Mouse (Mus musculus): ENCODE measurements at regions not wholly inside any gene's neighbourhood (a gene's known extent, or its start where the extent isn't known, plus 50 kb on each side); places are given as distances from the start of the nearest gene placed in this dataset.
"Not testable (repeated sequence)": the region's sequence is repeated elsewhere in the genome, so short reads cannot be mapped to it uniquely, and the experiment has no call there.

- no peak for DNase-seq (ENCODE audit: low spot score in 2 of 2)
These were observed 52.3 kb upstream of the Gpd2 start for GRCm38 (mm10) chr2:57185151-57185550.

DNA sequence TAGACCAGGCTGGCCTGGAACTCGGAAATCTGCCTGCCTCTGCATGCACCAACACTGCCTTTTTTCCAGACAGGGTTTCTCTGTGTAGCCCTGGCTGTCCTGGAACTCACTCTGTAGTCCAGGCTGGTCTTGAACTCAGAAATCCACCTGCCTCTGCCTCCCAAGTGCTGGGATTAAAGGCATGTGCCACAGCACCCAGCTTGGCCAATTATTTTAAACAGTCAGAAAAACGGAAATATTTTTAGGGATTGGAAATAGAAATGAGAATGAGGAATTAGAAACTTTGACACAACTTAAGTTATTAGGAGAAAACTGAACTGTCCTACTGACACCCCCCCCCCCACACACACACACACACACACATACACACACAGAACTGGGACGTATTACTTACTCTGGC, 54.3 kb upstream of the Gpd2 start:
- DNase-seq (ENCODE audit: low spot score in 2 of 2): not testable (repeated sequence)

DNA sequence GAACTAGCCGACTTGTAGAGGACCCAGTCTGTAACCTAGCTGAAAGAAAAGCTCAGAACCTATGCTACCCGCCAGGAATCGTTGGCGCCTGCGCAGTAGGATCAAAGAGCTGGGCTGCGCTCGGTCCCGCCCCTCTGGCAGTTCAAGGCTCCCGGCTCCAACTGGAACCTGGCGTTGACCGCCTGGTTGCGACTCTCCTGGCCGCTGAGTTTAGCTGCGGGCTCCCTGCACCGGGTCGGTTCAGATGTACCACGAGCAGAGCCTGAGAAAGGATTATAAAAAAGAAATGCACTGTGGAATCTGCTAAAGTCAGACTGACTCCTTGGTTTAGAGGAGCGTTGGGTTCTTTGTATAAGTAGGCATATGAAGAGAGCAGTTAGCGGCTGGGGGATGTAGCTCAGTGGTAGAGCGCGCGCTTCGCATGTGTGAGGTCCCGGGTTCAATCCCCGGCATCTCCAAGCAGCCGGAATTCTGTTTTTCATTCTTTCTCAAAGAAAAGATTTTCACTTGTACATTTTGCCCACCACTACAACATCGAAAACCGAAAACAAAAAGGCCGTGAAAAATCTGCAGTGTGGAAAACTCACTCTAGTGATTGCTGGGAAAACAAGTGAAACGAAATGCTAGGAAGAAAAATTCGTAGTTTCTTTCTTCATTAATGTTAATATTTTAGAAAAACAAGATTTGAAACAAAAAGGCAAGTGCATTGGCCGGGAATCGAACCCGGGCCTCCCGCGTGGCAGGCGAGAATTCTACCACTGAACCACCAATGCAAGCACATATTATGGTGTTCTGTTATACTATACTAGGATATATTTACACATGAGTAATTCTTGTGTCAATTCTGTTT, 55.5 kb upstream of the Gpd2 start:
- DNase-seq (ENCODE audit: low spot score in 2 of 2): peak; percentile 93 to 96

DNA sequence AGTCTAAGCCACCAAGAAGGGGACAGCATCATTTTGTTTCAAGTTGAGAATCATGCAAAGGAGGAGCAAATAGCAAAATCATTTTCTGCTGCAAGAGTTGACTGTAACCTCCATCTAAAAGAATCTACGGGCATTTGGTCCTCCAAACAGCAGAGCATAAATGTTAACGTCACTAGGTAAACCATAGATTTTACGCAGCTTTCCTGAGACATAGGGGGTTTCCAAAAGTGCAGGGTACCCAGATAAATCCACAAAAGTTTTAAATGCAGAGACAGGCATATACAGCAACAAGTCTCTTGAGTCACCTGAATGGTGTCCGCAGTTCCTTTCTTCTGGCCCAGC, 56.1 kb upstream of the Gpd2 start:
- DNase-seq (ENCODE audit: low spot score in 2 of 2): no peak

DNA sequence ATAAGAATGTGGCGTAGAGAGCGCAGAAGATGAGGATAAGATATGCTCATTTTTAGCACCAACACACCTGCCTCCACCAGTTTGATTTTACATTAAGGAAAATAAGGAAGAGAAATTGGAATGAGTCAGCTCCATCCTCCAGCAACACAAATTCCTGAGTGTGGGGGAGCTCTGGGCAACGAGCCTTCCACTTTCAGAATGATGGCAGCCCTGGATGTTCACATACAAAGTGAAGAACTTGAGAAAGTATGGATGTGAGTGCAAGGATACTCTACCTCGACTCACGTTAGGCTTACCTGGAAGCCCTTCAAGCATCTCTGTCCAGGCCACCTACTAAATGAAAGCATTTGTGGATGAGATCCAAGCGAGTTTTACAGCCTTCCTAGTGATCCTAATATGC, 54.3 kb upstream of the Nr4a2 start:
- no peak for DNase-seq (ENCODE audit: low spot score in 2 of 2)

- no peak for DNase-seq (ENCODE audit: low spot score in 2 of 2)
These were observed 52.7 kb upstream of the Nr4a2 start for GRCm38 (mm10) chr2:57176547-57176946.

DNA sequence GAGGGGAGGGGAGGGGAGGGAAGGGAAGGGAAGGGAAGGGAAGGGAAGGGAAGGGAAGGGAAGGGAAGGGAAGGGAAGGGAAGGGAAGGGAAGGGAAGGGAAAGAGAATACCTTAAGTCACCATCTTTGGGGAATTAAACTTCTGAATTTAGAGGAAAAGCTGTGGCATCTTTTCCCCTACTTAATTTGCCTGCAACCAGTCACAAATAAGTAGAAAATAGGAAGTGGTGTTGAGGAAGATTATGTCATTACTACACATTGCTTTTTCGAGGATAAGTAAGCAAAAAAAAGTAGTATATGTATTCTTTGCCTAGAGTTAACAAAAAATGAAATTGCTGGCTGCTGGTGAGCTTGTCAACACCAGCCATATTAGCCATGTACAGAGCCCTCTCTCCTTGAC, 51.4 kb upstream of the Nr4a2 start:
- DNase-seq (ENCODE audit: low spot score in 2 of 2): no peak

Measured in layer of hippocampus, postnatal 10 days (tissue).